Mouse (Mus musculus) liver, adult 2 months (tissue): Measurements from ENCODE around the gene Tcf25.

ENCODE experiments used
- CTCF ChIP-seq: fragments of 200-500 bp; IDR thresholded peaks from 2 replicates; pipeline ENCODE4 v1.5.1; 2011; ENCODE audit warnings: low read depth, low read length, control low read depth
- POLR2A ChIP-seq: fragments of 200-500 bp; IDR thresholded peaks from 2 replicates; pipeline ENCODE4 v1.6.1; 2011; ENCODE audit warnings: low read length, control low read depth; ENCODE audit not compliant: insufficient read depth; ENCODE audit errors: extremely low read depth

GRCm38 (mm10) chr8:123426511-123427509, 53.3 kb downstream of the Tcf25 start:
- TF ChIP-seq CTCF (no peak), POLR2A (no peak)
